Mouse (Mus musculus): ENCODE results near the gene Mfsd4b1. TPM values are rescaled to one million over a fixed set of nuclear protein-coding genes. Genes with fewer than 3 reads are reported as not detected.

The Mfsd4b1 gene
- total and polyA plus RNA-seq, 3 experiments: not detected

DNA sequence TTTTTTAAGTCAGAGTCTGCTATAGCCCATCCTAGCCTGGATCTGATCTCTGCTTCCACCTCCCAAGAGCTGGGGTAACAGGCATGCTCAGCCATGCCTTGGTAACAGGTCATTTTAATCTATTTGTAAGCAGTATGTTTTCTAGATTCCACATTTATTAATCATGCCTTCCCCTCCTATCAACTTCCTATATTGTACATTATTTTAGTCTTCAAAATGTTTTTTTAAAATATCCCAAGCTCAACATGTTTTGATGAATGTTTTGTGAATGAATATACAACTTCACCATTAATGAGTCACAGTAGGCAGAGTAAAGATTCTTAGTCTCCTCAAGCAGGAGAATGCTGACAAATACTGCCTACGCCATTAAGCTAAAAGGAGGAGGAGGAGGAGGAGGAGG, 42.0 kb upstream of the Mfsd4b1 start:
- no peak for TF ChIP-seq EP300 (IDR thresholded peaks at IDR 0.05; ENCODE audit: low read depth in 1 of 2, low read length in 2 of 2)
- TF ChIP-seq MEF2A (IDR thresholded peaks at IDR 0.05; ENCODE audit: extremely low read depth, insufficient replicate concordance, low read depth, low read length, poor library complexity, severe bottlenecking): no peak
- TF ChIP-seq MXI1 (IDR thresholded peaks at IDR 0.05; ENCODE audit: low read depth, low read length): no peak
- TF ChIP-seq BHLHE40 (IDR thresholded peaks at IDR 0.05; ENCODE audit: borderline replicate concordance, low read depth, low read length): no peak
- no peak for TF ChIP-seq NRF1 (IDR thresholded peaks at IDR 0.05; ENCODE audit: insufficient read depth, low read depth, low read length, poor library complexity, severe bottlenecking)
- no peak for TF ChIP-seq MYC (IDR thresholded peaks at IDR 0.05; ENCODE audit: low read depth, low read length)
- TF ChIP-seq ZNF384 (IDR thresholded peaks at IDR 0.05; ENCODE audit: low read depth, low read length): no peak
- TF ChIP-seq POLR2AphosphoS2 (IDR thresholded peaks at IDR 0.05; ENCODE audit: low read length): no peak
- TF ChIP-seq UBTF (IDR thresholded peaks at IDR 0.05; ENCODE audit: borderline replicate concordance, insufficient read depth, low read depth, low read length): no peak
- no peak for TF ChIP-seq USF1 (IDR thresholded peaks at IDR 0.05; ENCODE audit: low read depth, low read length)
- no peak for TF ChIP-seq ZMIZ1 (IDR thresholded peaks at IDR 0.05; ENCODE audit: low read depth, low read length)
- TF ChIP-seq SIN3A (IDR thresholded peaks at IDR 0.05; ENCODE audit: low read length): no peak
- no peak for TF ChIP-seq MAX (IDR thresholded peaks at IDR 0.05; ENCODE audit: low read length)
- TF ChIP-seq CHD1 (IDR thresholded peaks at IDR 0.05; ENCODE audit: low read depth, low read length): no peak
- no peak for TF ChIP-seq USF2 (IDR thresholded peaks at IDR 0.05; ENCODE audit: borderline replicate concordance in 1 of 2, insufficient read depth in 1 of 2, low read depth in 1 of 2, low read length in 2 of 2)
- TF ChIP-seq MAFK (IDR thresholded peaks at IDR 0.05; ENCODE audit: borderline replicate concordance, low read depth, low read length): no peak
- TF ChIP-seq ZC3H11A (IDR thresholded peaks at IDR 0.05; ENCODE audit: low read depth, low read length): no peak
- no peak for TF ChIP-seq MYB (IDR thresholded peaks at IDR 0.05; ENCODE audit: low read depth, low read length)
- H3K36me3 ChIP-seq (ENCODE audit: control insufficient read depth in 1 of 2, insufficient read depth in 2 of 2, low read length in 2 of 2): no peaks in the 10 kb centered on the region; a peak in 2 of 4 replicates
- no peak for DNase-seq (ENCODE audit: low read depth, low spot score)
- H3K9me3 ChIP-seq (replicated peaks; ENCODE audit: insufficient read depth, low read length): no peaks in the 10 kb centered on the region
- H3K79me2 ChIP-seq (ENCODE audit: control insufficient read depth, insufficient read depth, low read length, poor library complexity): no peaks in the 10 kb centered on the region
- H3K9ac ChIP-seq (ENCODE audit: control insufficient read depth, low read depth, low read length, poor library complexity, severe bottlenecking): no peak overlapping the region
- H3K4me3 ChIP-seq (ENCODE audit: control insufficient read depth in 1 of 2, insufficient read depth in 1 of 2, low read depth in 2 of 2, low read length in 2 of 2): no peak overlapping the region
- H3K27ac ChIP-seq (ENCODE audit: control insufficient read depth, low read depth, low read length): no peak overlapping the region
- H3K4me1 ChIP-seq (ENCODE audit: control insufficient read depth in 1 of 2, insufficient read depth in 2 of 2, low read length in 2 of 2): peaks cover 0 to 2% of the 10 kb centered on the region in 2 experiments; a peak in 2 of 4 replicates
- H3K27me3 ChIP-seq (ENCODE audit: control insufficient read depth in 1 of 2, insufficient read depth in 2 of 2, low read length in 2 of 2): no peaks in the 10 kb centered on the region

DNA sequence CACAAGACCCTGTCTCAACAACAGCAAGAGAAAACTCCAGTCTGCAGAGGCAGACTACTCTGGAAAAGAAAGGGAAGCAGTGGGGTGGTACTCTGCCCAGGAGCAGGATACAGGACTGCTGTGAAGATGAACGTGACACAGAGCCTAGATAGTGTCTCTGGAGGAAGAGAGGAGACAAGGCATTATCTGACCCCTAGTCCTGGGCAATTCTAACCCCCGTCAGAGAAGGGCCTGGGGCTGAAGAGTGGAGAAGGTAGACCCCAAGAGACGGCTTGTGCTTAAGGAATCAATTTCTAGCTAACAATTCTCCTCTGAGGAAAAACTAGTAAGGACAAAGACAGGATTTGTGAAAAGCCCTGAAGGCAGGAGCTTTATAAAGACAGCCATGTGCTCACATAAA, 40.3 kb upstream of the Mfsd4b1 start:
- Histone ChIP-seq H3K9me3 (replicated peaks; ENCODE audit: insufficient read depth, low read length) (no peaks in the 10 kb centered on the region), H3K27me3 (ENCODE audit: control insufficient read depth in 1 of 2, insufficient read depth in 2 of 2, low read length in 2 of 2) (no peaks in the 10 kb centered on the region), H3K27ac (ENCODE audit: control insufficient read depth, low read depth, low read length) (no peak overlapping the region), H3K4me3 (ENCODE audit: control insufficient read depth in 1 of 2, insufficient read depth in 1 of 2, low read depth in 2 of 2, low read length in 2 of 2) (no peak overlapping the region), H3K4me1 (ENCODE audit: control insufficient read depth in 1 of 2, insufficient read depth in 2 of 2, low read length in 2 of 2) (no peaks in the 10 kb centered on the region), H3K79me2 (ENCODE audit: control insufficient read depth, insufficient read depth, low read length, poor library complexity) (no peaks in the 10 kb centered on the region), H3K9ac (ENCODE audit: control insufficient read depth, low read depth, low read length, poor library complexity, severe bottlenecking) (no peak overlapping the region), H3K36me3 (ENCODE audit: control insufficient read depth in 1 of 2, insufficient read depth in 2 of 2, low read length in 2 of 2) (no peaks in the 10 kb centered on the region)
- TF ChIP-seq E2F4 (IDR thresholded peaks at IDR 0.05; ENCODE audit: borderline replicate concordance, low read depth, low read length) (no peak), SMC3 (IDR thresholded peaks at IDR 0.05; ENCODE audit: low read depth, low read length) (no peak), MAFK (IDR thresholded peaks at IDR 0.05; ENCODE audit: borderline replicate concordance, low read depth, low read length) (no peak), ZKSCAN1 (IDR thresholded peaks at IDR 0.05; ENCODE audit: low read depth, low read length) (no peak), CHD1 (IDR thresholded peaks at IDR 0.05; ENCODE audit: low read depth, low read length) (no peak), ELF1 (IDR thresholded peaks at IDR 0.05; ENCODE audit: low read depth, low read length) (no peak), NRF1 (IDR thresholded peaks at IDR 0.05; ENCODE audit: insufficient read depth, low read depth, low read length, poor library complexity, severe bottlenecking) (no peak), UBTF (IDR thresholded peaks at IDR 0.05; ENCODE audit: borderline replicate concordance, insufficient read depth, low read depth, low read length) (no peak), MXI1 (IDR thresholded peaks at IDR 0.05; ENCODE audit: low read depth, low read length) (no peak), NELFE (IDR thresholded peaks at IDR 0.05; ENCODE audit: low read depth, low read length) (no peak)
- DNase-seq (ENCODE audit: low read depth, low spot score): no peak
